Mouse (Mus musculus) megakaryocyte-erythroid progenitor cell, adult 5-6 weeks (primary cell): ENCODE measurements around the gene Wdr5. TPM values are rescaled to one million over a fixed set of nuclear protein-coding genes. Genes with fewer than 3 reads are reported as not detected.

ENCODE experiments used
- ATAC-seq: replicated peaks from 2 replicates; pipeline ENCODE4 v1.8.0; 2016; ENCODE audit warnings: mild to moderate bottlenecking, inconsistent platforms; ENCODE audit not compliant: severe bottlenecking, poor library complexity, low FRiP score, low TSS enrichment
- total RNA-seq, 2 experiments: library from RNA; stranded (forward) in 1 of 2; stranded (reverse) in 1 of 2; fragments of 200-1000, 215-1000 nt in 1 of 2; fragments of >200 nt in 1 of 2; fragmentation: Nextera tagmentation in 1 of 2; gene quantifications; 2 replicates each; pipeline ENCODE4 v1.2.3; 2014 to 2017

Wdr5 gene
- total RNA-seq (2014; fragmentation: Nextera tagmentation) (70.9 and 89.0 TPM in 2 replicates), total RNA-seq (2017) (87.0 and 91.8 TPM in 2 replicates)

- peak; percentile 84 for ATAC-seq
Measured at GRCm38 (mm10) chr2:27514639-27515328, at the start of gene Wdr5. Wdr5 (plus strand) TSS chr2:27515157.

- no peak for ATAC-seq
Measured at GRCm38 (mm10) chr2:27469292-27469990, 45.5 kb upstream of the Wdr5 start.

DNA sequence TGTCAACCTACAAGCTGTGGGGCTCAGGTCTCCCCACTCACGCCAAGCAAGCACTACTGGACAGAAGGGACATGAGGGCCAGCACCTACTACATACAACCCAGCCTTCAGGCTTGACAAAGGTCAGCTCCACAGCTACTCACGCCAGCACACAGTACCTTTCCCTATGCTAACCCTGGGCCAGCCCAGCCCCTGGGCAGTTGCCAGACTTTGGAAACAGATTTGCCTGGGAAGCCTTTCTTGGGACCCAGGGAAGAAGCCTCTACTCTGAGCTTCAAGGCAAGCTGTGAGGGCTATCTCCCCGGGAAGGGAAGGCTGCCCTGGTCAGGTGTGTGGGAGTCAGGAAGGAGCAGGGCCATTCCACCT lies 45.0 kb upstream of the Wdr5 start:
- no peak for ATAC-seq

GRCm38 (mm10) chr2:27470535-27470934 lies 44.4 kb upstream of the Wdr5 start:
- peak; percentile 79 for ATAC-seq

GRCm38 (mm10) chr2:27471170-27471584 lies 43.8 kb upstream of the Wdr5 start:
- no peak for ATAC-seq

GRCm38 (mm10) chr2:27473061-27473765 lies 41.7 kb upstream of the Wdr5 start:
- ATAC-seq, result no peak

GRCm38 (mm10) chr2:27473911-27474310 lies 41.0 kb upstream of the Wdr5 start:
- ATAC-seq, result no peak

DNA sequence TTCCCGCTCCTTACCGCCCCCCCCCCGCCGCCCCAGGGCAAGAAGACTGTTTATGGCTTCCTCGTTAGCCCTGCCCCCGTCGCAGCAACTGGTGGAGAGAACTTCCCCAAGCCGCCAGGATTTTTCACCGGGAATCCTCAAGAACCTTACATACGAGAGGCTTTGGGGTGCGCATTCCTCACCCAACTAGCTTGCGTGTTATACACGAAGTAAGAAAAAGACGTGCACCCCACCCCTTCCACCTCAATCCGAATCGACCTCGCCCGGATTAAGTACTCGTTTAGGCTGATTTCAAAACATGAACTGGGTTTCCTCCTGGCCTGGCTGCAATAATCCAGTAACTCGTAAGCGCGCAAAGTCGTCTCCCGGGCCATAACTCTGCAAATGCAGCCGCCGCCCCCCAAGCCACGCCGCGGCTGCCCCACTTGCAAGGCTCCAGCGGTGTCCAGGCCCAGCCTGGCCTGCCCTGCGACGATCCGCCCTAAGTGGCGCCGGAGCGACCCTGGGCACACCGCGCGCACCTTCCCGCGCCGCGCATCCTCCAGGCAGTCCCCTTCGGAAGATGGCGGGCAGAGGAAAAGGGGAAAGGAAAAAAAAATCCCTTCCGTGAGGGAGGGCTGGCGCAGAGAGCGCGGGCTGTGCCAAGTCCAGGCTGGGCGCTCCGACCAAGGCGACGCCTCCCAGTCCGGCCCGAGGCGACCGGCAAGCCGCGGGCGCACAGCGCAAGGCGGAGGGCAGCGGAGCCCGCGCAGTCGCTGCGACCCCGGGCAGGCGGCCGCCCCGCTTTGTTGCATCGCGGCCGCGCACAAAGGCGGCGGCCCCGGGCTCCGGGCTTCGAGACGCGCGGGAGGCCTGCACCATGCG lies 40.1 kb upstream of the Wdr5 start:
- no peak for ATAC-seq

DNA sequence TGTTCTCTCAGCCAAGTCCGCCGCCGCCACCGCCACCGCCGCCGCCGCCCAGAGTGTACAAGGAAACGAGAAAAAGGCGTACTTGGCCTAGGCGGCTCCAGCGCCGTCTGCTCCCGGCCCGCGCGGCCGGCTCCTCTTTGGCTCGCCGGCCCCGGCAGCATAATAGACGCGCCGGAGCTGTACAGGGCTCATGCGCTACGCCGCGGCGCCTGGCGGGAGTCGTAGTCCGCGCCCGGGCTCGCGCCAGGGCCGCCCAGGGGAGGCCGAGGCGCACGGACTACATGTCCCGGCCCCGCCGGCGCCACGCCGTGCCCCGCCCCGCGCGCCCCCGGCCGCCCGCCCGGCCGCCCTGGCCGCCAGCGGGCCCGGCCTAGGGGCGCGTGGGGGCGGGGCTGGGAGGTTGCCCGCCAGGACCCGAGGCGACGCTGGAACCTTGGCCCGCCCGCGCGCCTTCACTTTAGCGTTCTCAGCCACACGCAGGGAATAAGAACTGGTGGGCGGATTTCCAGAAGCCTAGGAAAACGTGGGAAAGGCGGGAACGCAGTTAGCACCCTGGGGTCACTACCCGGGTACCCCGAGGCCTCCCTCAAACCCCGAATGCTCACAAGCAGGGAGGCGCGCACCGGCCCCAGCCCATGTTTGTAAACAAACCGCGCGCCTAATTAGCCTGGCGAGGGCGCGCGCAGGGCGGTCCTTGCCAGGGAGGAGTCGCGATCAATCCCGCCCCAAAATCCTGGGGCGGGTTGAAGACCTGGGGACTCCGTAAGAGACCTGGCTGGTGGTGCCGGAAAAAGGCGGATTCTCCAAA lies 39.3 kb upstream of the Wdr5 start:
- ATAC-seq, result peak; percentile 76

DNA sequence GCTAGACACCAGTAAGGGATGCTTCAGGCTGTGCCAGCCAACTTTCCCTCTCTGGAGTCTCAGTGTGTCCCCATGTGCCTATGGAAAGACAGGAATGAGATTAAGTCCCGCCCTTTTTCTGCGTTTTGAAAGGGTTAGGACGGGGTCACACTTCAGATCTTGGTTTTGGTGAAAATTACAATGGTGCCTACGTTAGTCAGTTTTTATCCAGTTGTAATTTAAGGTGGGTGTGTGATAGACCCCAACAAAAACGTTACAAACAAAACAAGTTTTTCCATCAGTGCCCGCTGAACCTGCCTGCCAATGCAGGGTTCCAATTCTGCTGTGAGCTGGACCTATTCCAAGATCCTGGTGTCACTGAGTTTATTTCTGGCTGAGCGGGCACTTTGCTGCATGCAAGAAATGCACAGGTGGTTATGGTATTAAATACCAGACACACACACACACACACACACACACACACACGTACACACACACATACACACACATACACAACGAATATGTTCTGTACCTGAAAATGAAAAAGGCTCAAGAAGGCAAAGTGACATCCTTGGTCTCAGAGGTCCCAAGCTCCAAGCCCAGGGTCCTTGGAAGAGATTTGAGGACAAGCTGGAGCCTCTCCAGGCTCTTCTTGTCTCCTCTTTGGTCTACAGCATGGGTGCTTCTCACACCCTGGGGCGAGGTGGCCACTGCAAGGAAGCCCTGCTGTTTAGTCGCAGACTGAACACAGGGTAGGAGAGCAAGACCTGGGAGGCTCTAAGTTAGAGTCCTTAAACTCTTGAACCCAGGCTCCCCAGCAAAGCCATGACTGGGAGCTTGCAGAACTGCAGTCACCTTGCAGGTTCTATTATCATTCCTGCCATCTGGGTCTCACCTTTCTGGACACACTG lies 38.4 kb upstream of the Wdr5 start:
- ATAC-seq, result no peak

DNA sequence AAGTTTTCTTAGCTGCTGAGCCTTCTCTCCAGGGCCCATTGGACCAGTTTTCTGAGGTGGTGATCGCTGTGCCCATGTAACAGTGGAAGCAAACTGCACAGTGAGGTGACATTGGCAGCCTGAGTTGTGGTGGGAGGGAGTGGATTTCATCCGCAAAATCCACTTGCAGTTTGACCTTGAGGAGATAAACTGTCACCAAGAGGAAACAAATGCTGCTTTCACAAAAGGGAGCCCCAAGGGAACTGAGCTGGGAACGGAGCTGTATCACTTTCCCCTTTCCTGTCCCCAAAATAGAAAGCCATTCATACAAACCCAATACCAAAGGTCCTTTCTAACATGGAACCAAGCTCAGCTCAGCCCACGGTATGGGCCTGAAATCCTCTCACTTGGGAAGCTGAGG lies 35.1 kb upstream of the Wdr5 start:
- ATAC-seq, result no peak

DNA sequence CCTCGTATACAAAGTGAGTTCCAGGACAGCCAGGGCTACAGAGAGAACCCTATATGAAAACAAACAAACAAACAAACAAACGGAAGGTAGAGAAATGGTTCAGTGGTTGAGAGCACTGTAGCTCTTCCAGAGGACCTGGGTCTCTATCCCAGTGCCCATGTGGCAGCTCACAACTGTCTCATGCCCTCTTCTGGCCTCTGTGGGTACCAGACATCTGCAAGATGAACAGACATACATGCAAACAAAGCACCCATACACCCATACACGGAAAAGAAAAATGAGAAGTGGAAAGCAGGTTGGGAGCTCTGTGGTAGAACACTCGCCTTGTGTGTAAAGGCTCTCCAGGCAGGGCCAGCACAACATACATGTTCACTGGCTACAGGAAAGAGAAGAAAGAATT lies 34.6 kb upstream of the Wdr5 start:
- ATAC-seq, result no peak

GRCm38 (mm10) chr2:27482265-27482861 lies 32.6 kb upstream of the Wdr5 start:
- 0 out of 2 replicates have a peak, but pooled peaks have one; percentile 39 for ATAC-seq

GRCm38 (mm10) chr2:27486725-27487124 lies 28.2 kb upstream of the Wdr5 start:
- no peak for ATAC-seq

- ATAC-seq, result peak; percentile 75
Measured at GRCm38 (mm10) chr2:27487336-27488049, 27.5 kb upstream of the Wdr5 start.

GRCm38 (mm10) chr2:27488362-27488761 lies 26.6 kb upstream of the Wdr5 start:
- no peak for ATAC-seq

DNA sequence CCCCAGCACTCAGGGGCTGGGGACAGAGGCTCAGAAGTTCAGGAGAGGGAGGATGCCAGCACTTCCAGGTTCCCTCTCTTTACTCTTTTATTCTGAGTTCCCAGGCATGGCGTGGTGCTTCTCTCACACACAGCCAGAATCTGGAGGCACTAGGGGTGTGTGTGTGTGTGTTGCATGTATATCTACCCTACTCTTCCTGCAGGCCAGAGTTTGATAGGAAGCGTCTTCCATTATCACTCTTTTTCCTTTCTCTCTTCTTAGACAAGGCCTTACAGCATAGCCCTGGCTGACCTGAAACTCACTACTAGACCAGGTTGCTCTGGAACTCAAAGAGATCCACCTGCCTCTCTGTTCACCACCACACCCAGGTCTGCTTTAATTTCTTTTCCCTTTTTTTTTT lies 24.0 kb upstream of the Wdr5 start:
- ATAC-seq, result no peak; the same call in 1 of the 2 replicates
